Mouse (Mus musculus) MEL (cell line): Measurements from ENCODE around the gene Zfp101. TPM values are rescaled to one million over a fixed set of nuclear protein-coding genes. Genes with fewer than 3 reads are reported as not detected.
A peak's percentile ranks its signal among the peaks of the same experiment; 100 is the strongest.

ENCODE experiments used
- DNase-seq: peaks from one replicate; pipeline ENCODE4 v3.0.0; 2011; ENCODE audit warnings: low read depth, low spot score
- H3K27ac ChIP-seq: 2 replicates; pipeline ENCODE4 v1.5.1; 2012; ENCODE audit warnings: low read depth, mild to moderate bottlenecking, control low read depth, low read length, moderate library complexity; ENCODE audit not compliant: control insufficient read depth
- H3K27me3 ChIP-seq, 2 experiments: fragments of 150-350 bp in 1 of 2; sonication (generic) in 1 of 2; 2 replicates each; pipeline ENCODE4 v1.6.1; 2012; ENCODE audit warnings: low read length in 2 of 2, mild to moderate bottlenecking in 2 of 2, improper control_type of control experiment in 1 of 2, moderate library complexity in 1 of 2; ENCODE audit not compliant: insufficient read depth in 2 of 2, control insufficient read depth in 1 of 2
- H3K36me3 ChIP-seq, 2 experiments: 2 replicates each; pipeline ENCODE4 v1.6.1; 2012 to 2014; ENCODE audit warnings: low read length in 2 of 2, improper control_type of control experiment in 1 of 2, inconsistent platforms in 1 of 2, mild to moderate bottlenecking in 1 of 2; ENCODE audit not compliant: insufficient read depth in 2 of 2, control insufficient read depth in 1 of 2
- H3K4me1 ChIP-seq, 2 experiments: fragments of 150-350 bp in 1 of 2; sonication (generic) in 1 of 2; 2 replicates each; pipeline ENCODE4 v1.6.1; 2012; ENCODE audit warnings: low read length in 2 of 2, improper control_type of control experiment in 1 of 2, mild to moderate bottlenecking in 1 of 2; ENCODE audit not compliant: insufficient read depth in 2 of 2, control insufficient read depth in 1 of 2
- H3K4me3 ChIP-seq, 2 experiments: fragments of 150-350 bp in 1 of 2; sonication (generic) in 1 of 2; 2 replicates each; pipeline ENCODE4 v1.5.1; 2012; ENCODE audit warnings: low read depth in 2 of 2, low read length in 2 of 2, mild to moderate bottlenecking in 2 of 2, moderate library complexity in 2 of 2, control low read depth in 1 of 2, improper control_type of control experiment in 1 of 2; ENCODE audit not compliant: control insufficient read depth in 1 of 2, insufficient read depth in 1 of 2
- H3K79me2 ChIP-seq: 2 replicates; pipeline ENCODE4 v1.6.1; 2012; ENCODE audit warnings: mild to moderate bottlenecking, low read length, moderate library complexity; ENCODE audit not compliant: control insufficient read depth, poor library complexity, insufficient read depth
- H3K9ac ChIP-seq: 2 replicates; pipeline ENCODE4 v1.6.1; 2012; ENCODE audit warnings: low read depth, mild to moderate bottlenecking, control low read depth, low read length, moderate library complexity; ENCODE audit not compliant: control insufficient read depth, poor library complexity, severe bottlenecking
- H3K9me3 ChIP-seq: fragments of 150-350 bp; sonication (generic); replicated peaks from 2 replicates; pipeline ENCODE4 v1.6.1; 2012; ENCODE audit warnings: mild to moderate bottlenecking, low read length, improper control_type of control experiment, moderate library complexity; ENCODE audit not compliant: insufficient read depth
- BHLHE40 ChIP-seq: IDR thresholded peaks from 2 replicates; pipeline ENCODE4 v1.6.1; 2012; ENCODE audit warnings: low read depth, mild to moderate bottlenecking, inconsistent platforms, low read length, improper control_type of control experiment, borderline replicate concordance
- CHD1 ChIP-seq: IDR thresholded peaks from 2 replicates; pipeline ENCODE4 v1.6.1; 2012; ENCODE audit warnings: low read depth, mild to moderate bottlenecking, inconsistent platforms, low read length, improper control_type of control experiment
- CHD2 ChIP-seq: IDR thresholded peaks from 2 replicates; pipeline ENCODE4 v1.6.1; 2011; ENCODE audit warnings: low read length, improper control_type of control experiment
- E2F4 ChIP-seq: IDR thresholded peaks from 2 replicates; pipeline ENCODE4 v1.6.1; 2011; ENCODE audit warnings: low read depth, low read length, improper control_type of control experiment, borderline replicate concordance
- ELF1 ChIP-seq: IDR thresholded peaks from 2 replicates; pipeline ENCODE4 v1.6.1; 2014; ENCODE audit warnings: low read depth, mild to moderate bottlenecking, inconsistent platforms, low read length, improper control_type of control experiment, moderate library complexity
- GABPA ChIP-seq: IDR thresholded peaks from 2 replicates; pipeline ENCODE4 v1.6.1; 2012; ENCODE audit warnings: low read depth, mild to moderate bottlenecking, inconsistent platforms, low read length, improper control_type of control experiment, moderate library complexity
- HCFC1 ChIP-seq: IDR thresholded peaks from 2 replicates; pipeline ENCODE4 v1.6.1; 2012; ENCODE audit warnings: low read depth, mild to moderate bottlenecking, inconsistent platforms, low read length, improper control_type of control experiment, moderate library complexity
- JUND ChIP-seq: IDR thresholded peaks from 2 replicates; pipeline ENCODE4 v1.6.1; 2011; ENCODE audit warnings: low read depth, mild to moderate bottlenecking, improper control_type of control experiment, low read length
- KAT2A ChIP-seq: conservative IDR thresholded peaks from 2 replicates; pipeline ENCODE4 v1.6.1; 2012; ENCODE audit warnings: low read depth, low read length, improper control_type of control experiment, inconsistent platforms
- MAX ChIP-seq: IDR thresholded peaks from 2 replicates; pipeline ENCODE4 v1.6.1; 2011; ENCODE audit warnings: low read length, improper control_type of control experiment
- MAZ ChIP-seq: IDR thresholded peaks from 2 replicates; pipeline ENCODE4 v1.6.1; 2012; ENCODE audit warnings: low read depth, mild to moderate bottlenecking, inconsistent platforms, low read length, improper control_type of control experiment
- MEF2A ChIP-seq: IDR thresholded peaks from 2 replicates; pipeline ENCODE4 v1.6.1; 2014; ENCODE audit warnings: low read depth, mild to moderate bottlenecking, inconsistent platforms, low read length, improper control_type of control experiment; ENCODE audit not compliant: poor library complexity, insufficient replicate concordance, severe bottlenecking; ENCODE audit errors: extremely low read depth
- MYB ChIP-seq: IDR thresholded peaks from 2 replicates; pipeline ENCODE4 v1.6.1; 2011; ENCODE audit warnings: mild to moderate bottlenecking, low read depth, low read length, improper control_type of control experiment
- MYC ChIP-seq: IDR thresholded peaks from 2 replicates; pipeline ENCODE4 v1.6.1; 2011; ENCODE audit warnings: low read depth, mild to moderate bottlenecking, low read length, improper control_type of control experiment, moderate library complexity
- NELFE ChIP-seq: IDR thresholded peaks from 2 replicates; pipeline ENCODE4 v1.6.1; 2011; ENCODE audit warnings: low read depth, low read length, improper control_type of control experiment
- NRF1 ChIP-seq: IDR thresholded peaks from 2 replicates; pipeline ENCODE4 v1.6.1; 2014; ENCODE audit warnings: low read depth, mild to moderate bottlenecking, inconsistent platforms, low read length, improper control_type of control experiment, moderate library complexity; ENCODE audit not compliant: poor library complexity, insufficient read depth, severe bottlenecking
- POLR2AphosphoS2 ChIP-seq: IDR thresholded peaks from 2 replicates; pipeline ENCODE4 v1.6.1; 2011; ENCODE audit warnings: low read length, improper control_type of control experiment
- POLR2AphosphoS5 ChIP-seq: IDR thresholded peaks from 2 replicates; pipeline ENCODE4 v1.6.1; 2012; ENCODE audit warnings: low read depth, borderline replicate concordance, mild to moderate bottlenecking, inconsistent platforms, low read length, moderate library complexity, mixed read lengths
- RAD21 ChIP-seq: IDR thresholded peaks from 2 replicates; pipeline ENCODE4 v1.6.1; 2011; ENCODE audit warnings: mild to moderate bottlenecking, low read depth, low read length, improper control_type of control experiment
- RCOR1 ChIP-seq: IDR thresholded peaks from 2 replicates; pipeline ENCODE4 v1.6.1; 2012; ENCODE audit warnings: low read depth, mild to moderate bottlenecking, inconsistent platforms, low read length, improper control_type of control experiment
- SIN3A ChIP-seq: IDR thresholded peaks from 2 replicates; pipeline ENCODE4 v1.6.1; 2012; ENCODE audit warnings: low read length, improper control_type of control experiment, inconsistent platforms
- SMC3 ChIP-seq: IDR thresholded peaks from 2 replicates; pipeline ENCODE4 v1.6.1; 2011; ENCODE audit warnings: low read depth, low read length, improper control_type of control experiment
- TBP ChIP-seq: IDR thresholded peaks from 2 replicates; pipeline ENCODE4 v1.8.0; 2011; ENCODE audit warnings: low read depth, low read length, improper control_type of control experiment
- TCF12 ChIP-seq: IDR thresholded peaks from 2 replicates; pipeline ENCODE4 v1.6.1; 2014; ENCODE audit warnings: low read depth, mild to moderate bottlenecking, inconsistent platforms, low read length, improper control_type of control experiment, moderate library complexity
- UBTF ChIP-seq: IDR thresholded peaks from 2 replicates; pipeline ENCODE4 v1.6.1; 2012; ENCODE audit warnings: low read depth, mild to moderate bottlenecking, inconsistent platforms, low read length, improper control_type of control experiment, moderate library complexity, borderline replicate concordance; ENCODE audit not compliant: insufficient read depth
- USF1 ChIP-seq: IDR thresholded peaks from 2 replicates; pipeline ENCODE4 v1.6.1; 2014; ENCODE audit warnings: low read depth, mild to moderate bottlenecking, inconsistent platforms, low read length, improper control_type of control experiment, moderate library complexity
- USF2 ChIP-seq, 2 experiments: IDR thresholded peaks; 2 replicates each; pipeline ENCODE4 v1.6.1; 2011 to 2012; ENCODE audit warnings: improper control_type of control experiment in 2 of 2, low read length in 2 of 2, borderline replicate concordance in 1 of 2, inconsistent platforms in 1 of 2, low read depth in 1 of 2, mild to moderate bottlenecking in 1 of 2; ENCODE audit not compliant: insufficient read depth in 1 of 2
- ZC3H11A ChIP-seq: IDR thresholded peaks from 2 replicates; pipeline ENCODE4 v1.6.1; 2012; ENCODE audit warnings: low read depth, mild to moderate bottlenecking, inconsistent platforms, low read length, improper control_type of control experiment
- ZKSCAN1 ChIP-seq: IDR thresholded peaks from 2 replicates; pipeline ENCODE4 v1.6.1; 2012; ENCODE audit warnings: low read depth, mild to moderate bottlenecking, inconsistent platforms, low read length, improper control_type of control experiment, moderate library complexity
- ZNF384 ChIP-seq: IDR thresholded peaks from 2 replicates; pipeline ENCODE4 v1.6.1; 2012; ENCODE audit warnings: low read depth, mild to moderate bottlenecking, inconsistent platforms, low read length, improper control_type of control experiment
- polyA plus RNA-seq, 2 experiments: library from polyadenylated mRNA; stranded (reverse) in 1 of 2; unstranded in 1 of 2; fragments of >175 nt in 1 of 2; fragments of >200 nt in 1 of 2; gene quantifications; 2 replicates each; pipeline versions ENCODE4 v1.2.1 to v1.2.4; 2012; ENCODE audit warnings: low replicate concordance in 2 of 2, low read depth in 1 of 2; ENCODE audit not compliant: insufficient read length in 2 of 2, insufficient read depth in 1 of 2, missing spikeins in 1 of 2
- total RNA-seq: library from RNA; depleted of rRNA; stranded (reverse); fragments of 300-350 nt; gene quantifications from 2 replicates; pipeline ENCODE4 v1.2.3, GENCODE M21; 2012

Gene Zfp101
- total and polyA plus RNA-seq, 3 experiments: 7.6 to 8.3 TPM; not detected in 1

DNA sequence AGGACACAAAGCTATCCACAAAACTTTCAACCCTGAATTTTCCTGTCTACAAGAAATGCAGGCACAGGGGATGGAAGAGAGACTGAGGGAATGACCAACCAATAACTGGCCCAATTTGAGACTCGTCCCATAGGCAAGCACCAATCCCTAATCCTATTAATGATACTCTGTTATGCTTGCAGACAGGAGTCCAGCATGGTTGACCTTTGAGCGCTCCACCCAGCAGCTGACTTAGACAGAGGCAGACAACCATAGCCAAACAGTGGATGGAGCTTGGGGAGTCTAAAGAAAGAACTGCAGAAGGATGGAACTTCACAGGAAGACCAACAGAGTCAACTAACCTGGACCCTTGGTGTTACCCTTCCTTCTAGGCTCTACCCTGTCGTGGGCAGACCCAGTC lies 21.6 kb downstream of the Zfp101 start:
- Histone ChIP-seq H3K9ac (no peak overlapping the region), H3K27ac (no peak overlapping the region), H3K79me2 (no peaks in the 10 kb centered on the region), H3K27me3 (no peaks in the 10 kb centered on the region), H3K9me3 (no peaks in the 10 kb centered on the region), H3K4me1 (no peaks in the 10 kb centered on the region), H3K4me3 (no peak overlapping the region), H3K36me3 (no peaks in the 10 kb centered on the region)
- DNase-seq: no peak
- TF ChIP-seq HCFC1 (no peak), UBTF (no peak), POLR2AphosphoS2 (no peak), MYB (no peak), USF1 (no peak), ZNF384 (no peak), TBP (no peak), RAD21 (no peak), MYC (no peak), MAX (no peak), NRF1 (no peak), ZKSCAN1 (no peak), SIN3A (no peak), ELF1 (no peak), TCF12 (no peak), CHD2 (no peak)

DNA sequence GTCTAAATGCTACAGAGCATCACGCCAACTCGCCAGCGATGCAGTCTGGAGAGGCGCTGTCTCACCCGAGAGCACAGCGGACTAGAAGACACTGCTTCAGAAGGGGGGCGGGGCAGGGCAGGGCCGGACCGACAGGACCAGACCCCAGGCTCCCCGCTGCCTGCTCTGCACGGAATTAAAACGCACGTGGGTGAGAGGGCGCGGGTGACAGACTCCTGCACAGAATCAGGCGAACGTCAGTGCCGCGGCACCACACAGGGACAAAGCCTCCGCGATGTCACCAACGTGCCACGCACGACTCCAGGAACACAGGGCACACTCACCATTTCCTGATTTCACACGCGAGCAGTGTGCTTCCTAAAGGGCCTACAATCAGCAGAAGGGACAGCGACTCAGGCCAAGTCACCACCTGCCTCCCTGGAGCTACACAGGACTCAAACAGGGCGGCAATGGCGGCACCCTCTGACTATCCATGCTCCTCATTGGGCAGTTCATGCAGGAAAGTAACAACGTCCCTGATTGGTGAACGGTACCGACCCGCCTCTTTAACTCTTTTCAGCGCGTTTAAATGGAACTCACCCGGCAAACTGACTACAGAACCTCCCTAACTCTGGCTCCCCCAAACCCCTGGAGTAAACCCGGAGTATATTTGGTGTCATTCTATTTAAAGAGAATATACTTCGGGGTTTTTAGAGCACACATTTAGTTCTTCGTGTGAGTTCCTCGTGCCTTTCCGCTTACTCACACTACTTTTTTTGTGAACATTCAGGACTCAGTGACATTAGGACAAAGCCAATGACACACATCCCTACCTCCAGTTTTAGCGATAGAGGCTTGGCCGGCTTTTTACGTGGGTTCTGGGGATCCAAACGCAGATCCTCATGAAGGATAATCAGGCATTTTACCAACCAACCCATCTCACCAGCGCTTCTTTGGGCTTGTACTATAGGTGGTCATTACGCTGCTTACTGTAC lies 35.7 kb downstream of the Zfp101 start, which contains the start of gene Zfp81:
TSS of gene Zfp81 (minus strand) at position 468 of the 974 bp plus-strand sequence.
- Histone ChIP-seq H3K9ac (peak within 1 kb of the TSS; percentile 81), H3K27me3 (no peaks in the 10 kb centered on the region), H3K4me1 (peaks cover 6% of the 10 kb centered on the region in 2 experiments; a peak in 2 of 4 replicates), H3K27ac (peak within 1 kb of the TSS; percentile 65), H3K9me3 (no peaks in the 10 kb centered on the region), H3K36me3 (peaks cover 0 to 11% of the 10 kb centered on the region in 2 experiments; a peak in 3 of 4 replicates), H3K4me3 (peak within 1 kb of the TSS; percentile 88 to 94), H3K79me2 (peaks cover 12% of the 10 kb centered on the region)
- DNase-seq: peak; percentile 95
- TF ChIP-seq POLR2AphosphoS5 (no peak), E2F4 (no peak), UBTF (no peak), MEF2A (no peak), GABPA (no peak), RCOR1 (no peak), MAZ (peak; percentile 44; the same call in 1 of the 2 replicates), NELFE (peak; percentile 91), BHLHE40 (no peak), CHD1 (no peak; the same call in 1 of the 2 replicates), ZC3H11A (no peak), KAT2A (no peak; the same call in 1 of the 2 replicates), JUND (no peak), USF2 (IDR thresholded peaks at IDR 0.05; ENCODE audit: borderline replicate concordance in 1 of 2, insufficient read depth in 1 of 2, low read depth in 1 of 2, low read length in 2 of 2) (no peak), NRF1 (no peak), SMC3 (no peak)
